Mouse (Mus musculus) midbrain, embryonic 13.5 days (tissue): ENCODE measurements at regions not wholly inside any gene's neighbourhood (a gene's known extent, or its start where the extent isn't known, plus 50 kb on each side); places are given as distances from the start of the nearest gene placed in this dataset.

Experiments used
- ATAC-seq: fragments of 200-750 bp; cut with Nextera tagmentation; 2 replicates; pipeline ENCODE4 v1.8.0; 2017; ENCODE audit warnings: mild to moderate bottlenecking, moderate TSS enrichment, moderate library complexity
- H3K27ac ChIP-seq: fragments of 300-500 bp; sonication (generic); 2 replicates; pipeline ENCODE4 v1.5.1; 2015; ENCODE audit warnings: inconsistent platforms, mild to moderate bottlenecking, moderate library complexity
- H3K27me3 ChIP-seq: fragments of 300-500 bp; sonication (generic); 2 replicates; pipeline ENCODE4 v1.6.1; 2015; ENCODE audit warnings: mild to moderate bottlenecking, inconsistent platforms
- H3K36me3 ChIP-seq: fragments of 300-500 bp; sonication (generic); 2 replicates; pipeline ENCODE4 v1.6.1; 2015; ENCODE audit warnings: mild to moderate bottlenecking, inconsistent platforms
- H3K4me1 ChIP-seq: fragments of 300-500 bp; sonication (generic); replicated peaks from 2 replicates; pipeline ENCODE4 v1.6.1; 2015; ENCODE audit warnings: inconsistent platforms
- H3K4me2 ChIP-seq: fragments of 300-500 bp; sonication (generic); replicated peaks from 2 replicates; pipeline ENCODE4 v1.6.1; 2015; ENCODE audit warnings: moderate library complexity, mild to moderate bottlenecking, inconsistent platforms
- H3K4me3 ChIP-seq: fragments of 300-500 bp; sonication (generic); replicated peaks from 2 replicates; pipeline ENCODE4 v1.5.1; 2015; ENCODE audit warnings: mild to moderate bottlenecking, inconsistent platforms
- H3K9ac ChIP-seq: fragments of 300-500 bp; sonication (generic); replicated peaks from 2 replicates; pipeline ENCODE4 v1.6.1; 2015; ENCODE audit warnings: mild to moderate bottlenecking, inconsistent platforms
- H3K9me3 ChIP-seq: fragments of 300-500 bp; sonication (generic); 2 replicates; pipeline ENCODE4 v1.6.1; 2016; ENCODE audit warnings: mild to moderate bottlenecking, inconsistent platforms
- WGBS: fragments of 180-500 bp; shearing (Covaris S2); methylation state at CpG from one replicate; pipeline ENCODE4 v1.1.7; 2015; 5-methylcytosine and 5-hydroxymethylcytosine counted together

GRCm38 (mm10) chr6:26033392-26033791, 224.3 kb upstream of the Pot1a start:
- Histone ChIP-seq H3K36me3 (no peaks in the 10 kb centered on the region), H3K9ac (no peak overlapping the region), H3K27ac (no peak overlapping the region), H3K4me2 (no peak overlapping the region), H3K27me3 (no peaks in the 10 kb centered on the region), H3K4me1 (no peaks in the 10 kb centered on the region), H3K9me3 (no peaks in the 10 kb centered on the region), H3K4me3 (no peak overlapping the region)
- no peak for ATAC-seq
- 75% methylated on average over 2 of the region's 2 CpGs for WGBS

DNA sequence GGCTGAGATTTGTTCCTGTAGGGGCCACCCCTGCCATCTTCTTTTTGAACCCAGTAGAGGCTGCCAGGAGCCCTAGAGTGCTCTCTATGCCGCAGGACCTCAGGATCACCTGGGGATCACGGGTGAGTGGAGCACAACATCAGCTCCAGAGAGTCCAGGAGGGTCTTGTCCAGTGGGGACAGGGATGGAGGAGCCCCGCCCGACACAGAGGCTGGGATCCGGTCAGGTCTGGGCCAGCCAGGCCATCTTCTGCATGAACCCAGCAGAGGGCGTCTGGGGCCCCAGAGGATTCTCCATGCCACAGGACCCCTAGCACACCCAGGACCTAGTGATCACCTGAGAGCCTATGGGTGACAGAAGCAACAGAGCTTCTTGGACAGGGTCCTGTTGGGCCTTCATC, 206.3 kb upstream of the Pot1a start:
- 0 out of 2 replicates have a peak, but pooled peaks have one; percentile 37 for ATAC-seq
- Histone ChIP-seq H3K9me3 (no peaks in the 10 kb centered on the region), H3K36me3 (no peaks in the 10 kb centered on the region), H3K4me3 (no peak overlapping the region), H3K4me1 (no peaks in the 10 kb centered on the region), H3K27ac (no peak overlapping the region), H3K4me2 (no peak overlapping the region), H3K27me3 (no peaks in the 10 kb centered on the region), H3K9ac (no peak overlapping the region)
- WGBS = 89% methylated on average over 6 of the region's 6 CpGs

GRCm38 (mm10) chr6:25994044-25994443, 185.0 kb upstream of the Pot1a start:
- Histone ChIP-seq H3K27ac (no peak overlapping the region), H3K4me1 (no peaks in the 10 kb centered on the region), H3K9me3 (no peaks in the 10 kb centered on the region), H3K4me2 (no peak overlapping the region), H3K9ac (no peak overlapping the region), H3K36me3 (no peaks in the 10 kb centered on the region), H3K4me3 (no peak overlapping the region), H3K27me3 (no peaks in the 10 kb centered on the region)
- 83% methylated on average over 1 of the region's 1 CpGs for WGBS
- no peak for ATAC-seq

GRCm38 (mm10) chr6:25978171-25978847, 169.3 kb upstream of the Pot1a start:
- Histone ChIP-seq H3K4me1 (no peaks in the 10 kb centered on the region), H3K9me3 (no peaks in the 10 kb centered on the region), H3K27ac (no peak overlapping the region), H3K27me3 (no peaks in the 10 kb centered on the region), H3K4me2 (no peak overlapping the region), H3K36me3 (no peaks in the 10 kb centered on the region), H3K4me3 (no peak overlapping the region), H3K9ac (no peak overlapping the region)
- ATAC-seq = no peak
- 78% methylated on average over 4 of the region's 4 CpGs for WGBS

DNA sequence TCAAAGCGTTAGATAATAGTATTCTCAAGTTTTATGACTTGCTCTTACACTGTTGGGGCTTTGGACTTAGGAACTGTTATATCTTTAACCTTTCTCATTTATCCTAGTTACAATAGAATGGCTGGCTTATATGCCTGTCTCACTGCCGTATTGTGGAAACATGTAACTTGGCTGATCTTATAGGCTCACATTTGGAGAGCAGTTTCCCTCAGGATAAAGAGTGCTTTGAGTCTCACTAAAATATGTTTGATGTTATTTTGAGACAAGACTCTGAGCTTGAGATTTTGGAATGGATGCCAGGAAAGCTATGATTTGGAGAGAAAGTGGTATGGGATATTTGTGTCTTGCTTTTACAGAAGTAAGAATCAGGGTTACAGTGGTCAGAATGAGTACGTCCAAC, 156.4 kb upstream of the Pot1a start:
- Histone ChIP-seq H3K4me1 (no peaks in the 10 kb centered on the region), H3K9me3 (no peaks in the 10 kb centered on the region), H3K27me3 (no peaks in the 10 kb centered on the region), H3K4me3 (no peak overlapping the region), H3K27ac (no peak overlapping the region), H3K36me3 (no peaks in the 10 kb centered on the region), H3K4me2 (no peak overlapping the region), H3K9ac (no peak overlapping the region)
- WGBS = 82% methylated on average over 3 of the region's 3 CpGs
- no peak for ATAC-seq

DNA sequence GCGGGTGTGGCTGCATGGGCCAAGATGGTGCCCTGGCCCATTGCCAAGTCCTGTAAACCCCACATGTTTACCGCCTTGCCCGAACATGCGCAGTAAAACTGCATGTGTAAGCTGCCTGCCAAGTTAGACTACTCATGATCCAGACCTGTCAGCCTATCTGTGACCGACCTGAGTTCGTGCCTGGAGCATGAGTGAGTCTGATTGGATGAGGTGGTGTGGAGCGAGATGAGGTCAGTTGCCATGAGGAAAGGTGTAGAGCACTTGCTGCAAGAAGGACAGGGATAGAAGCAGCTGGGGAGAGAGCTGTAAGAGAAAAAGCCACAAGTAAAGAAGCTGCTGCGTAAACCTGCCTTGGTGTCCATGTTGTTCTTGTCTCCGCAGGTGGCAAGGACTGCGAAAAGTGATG, 122.1 kb upstream of the Pot1a start:
- no peak for ATAC-seq

DNA sequence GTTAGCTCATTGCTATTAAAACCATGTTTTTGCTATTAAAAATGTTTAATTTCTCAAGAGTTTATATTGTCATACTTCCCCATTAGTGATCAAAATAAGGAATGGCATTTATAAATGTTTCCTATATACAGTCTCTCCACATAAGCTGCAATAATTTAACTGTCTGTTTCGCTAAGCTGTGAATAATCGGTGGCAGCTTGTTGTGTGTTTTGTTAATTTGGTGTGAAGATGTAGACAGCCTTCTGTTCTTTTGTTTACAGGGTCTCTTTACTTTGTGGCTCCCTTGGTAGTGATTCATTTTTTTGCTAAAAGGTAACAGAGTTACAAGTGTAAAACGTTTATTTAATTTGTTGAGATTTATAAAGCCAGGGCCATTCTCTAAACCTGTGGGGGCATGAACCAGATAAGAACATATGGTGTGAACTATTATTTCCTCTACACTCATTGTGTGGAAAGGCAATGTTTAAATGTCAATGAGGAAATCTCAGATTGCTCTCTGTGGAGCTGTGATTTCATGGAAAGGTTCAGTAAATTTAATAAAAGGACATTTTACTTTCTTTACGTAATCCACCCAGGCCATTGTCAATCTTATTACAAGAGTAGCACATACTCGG, 108.9 kb upstream of the Pot1a start:
- no peak for ATAC-seq

More for the DNA sequence above, 122.1 kb upstream of the Pot1a start:
- no peaks in the 10 kb centered on the region for H3K27me3 ChIP-seq
- H3K27ac ChIP-seq = no peak overlapping the region
- no peaks in the 10 kb centered on the region for H3K4me1 ChIP-seq
- no peak overlapping the region for H3K9ac ChIP-seq
- WGBS = 94% methylated on average over 10 of the region's 10 CpGs
- H3K4me3 ChIP-seq = no peak overlapping the region
- H3K9me3 ChIP-seq = no peaks in the 10 kb centered on the region
- no peaks in the 10 kb centered on the region for H3K36me3 ChIP-seq
- H3K4me2 ChIP-seq = no peak overlapping the region

GRCm38 (mm10) chr6:25914122-25914521, 105.1 kb upstream of the Pot1a start:
- WGBS = 92% methylated on average over 2 of the region's 2 CpGs
- H3K27me3 ChIP-seq = no peaks in the 10 kb centered on the region

More for the DNA sequence above, 108.9 kb upstream of the Pot1a start:
- H3K4me1 ChIP-seq = no peaks in the 10 kb centered on the region
- no peaks in the 10 kb centered on the region for H3K36me3 ChIP-seq
- no peak overlapping the region for H3K9ac ChIP-seq
- H3K27me3 ChIP-seq = no peaks in the 10 kb centered on the region
- no peaks in the 10 kb centered on the region for H3K9me3 ChIP-seq
- 58% methylated on average over 5 of the region's 5 CpGs for WGBS
- no peak overlapping the region for H3K27ac ChIP-seq
- no peak overlapping the region for H3K4me3 ChIP-seq
- no peak overlapping the region for H3K4me2 ChIP-seq

DNA sequence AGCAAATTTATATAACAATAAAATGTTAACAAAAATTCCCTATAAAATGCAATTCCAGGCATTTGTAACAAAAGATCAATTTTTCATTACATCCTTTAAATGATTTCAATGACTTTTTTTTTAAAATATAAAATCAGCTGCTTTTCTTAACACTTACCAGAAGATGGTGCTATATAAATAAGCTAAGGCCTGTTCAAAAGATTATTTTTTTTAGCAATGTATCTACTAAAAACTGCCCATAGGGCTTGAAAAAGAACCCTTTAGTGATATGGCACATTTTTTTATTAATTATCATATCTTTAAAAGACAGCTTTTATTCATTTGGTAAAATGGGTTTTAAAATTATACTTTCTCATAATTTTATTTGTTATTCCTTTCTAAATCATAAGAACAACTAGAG, 90.9 kb upstream of the Pot1a start:
- no peak overlapping the region for H3K4me2 ChIP-seq
- no peaks in the 10 kb centered on the region for H3K4me1 ChIP-seq
- no peak overlapping the region for H3K9ac ChIP-seq
- no peak for ATAC-seq
- H3K9me3 ChIP-seq = no peaks in the 10 kb centered on the region
- H3K36me3 ChIP-seq = no peaks in the 10 kb centered on the region
- H3K27me3 ChIP-seq = no peaks in the 10 kb centered on the region
- H3K4me3 ChIP-seq = no peak overlapping the region
- H3K27ac ChIP-seq = no peak overlapping the region

More at GRCm38 (mm10) chr6:25914122-25914521, 105.1 kb upstream of the Pot1a start:
- Histone ChIP-seq H3K4me1 (no peaks in the 10 kb centered on the region), H3K36me3 (no peaks in the 10 kb centered on the region), H3K4me3 (no peak overlapping the region), H3K9me3 (no peaks in the 10 kb centered on the region), H3K9ac (no peak overlapping the region), H3K27ac (no peak overlapping the region), H3K4me2 (no peak overlapping the region)
- no peak for ATAC-seq

DNA sequence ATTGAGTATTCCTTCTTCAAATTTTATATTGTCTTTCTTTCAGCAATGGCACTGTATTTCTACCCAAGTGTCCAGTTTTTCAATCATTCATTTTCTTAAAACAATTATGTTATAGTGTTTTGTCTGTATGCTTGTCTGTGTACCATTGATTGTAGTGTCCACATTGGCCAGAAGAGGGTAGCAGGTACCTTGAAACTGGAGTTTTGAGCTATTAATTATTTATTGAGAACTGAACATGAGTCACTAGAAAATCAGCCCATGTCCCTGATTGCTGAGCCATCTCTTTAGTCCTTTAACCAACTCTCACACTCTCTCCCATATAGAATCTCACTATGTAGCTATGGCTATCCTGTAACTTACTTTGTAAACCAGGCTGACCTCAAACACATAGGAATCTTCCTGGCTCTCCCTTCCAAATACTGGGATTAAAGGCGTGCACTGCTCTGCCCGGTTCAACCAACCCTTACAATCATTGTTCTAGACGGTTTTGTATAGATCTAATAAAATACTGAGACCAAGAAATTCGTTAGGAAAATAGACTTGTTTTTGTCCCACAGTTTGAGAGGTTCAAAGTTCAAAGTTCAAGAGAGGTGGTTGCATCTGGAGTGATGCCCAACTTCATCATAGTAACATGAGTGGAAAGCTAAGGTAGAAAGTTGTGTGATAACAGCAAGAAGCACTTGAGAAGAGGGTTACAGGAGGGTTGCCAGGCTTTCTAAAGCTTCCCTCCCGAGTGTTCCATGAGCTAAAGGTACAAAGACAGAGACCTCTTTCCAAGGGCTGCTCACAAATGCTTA, 85.6 kb upstream of the Pot1a start:
- no peak for ATAC-seq
- Histone ChIP-seq H3K4me3 (no peak overlapping the region), H3K9ac (no peak overlapping the region), H3K4me1 (no peaks in the 10 kb centered on the region), H3K4me2 (no peak overlapping the region), H3K9me3 (no peaks in the 10 kb centered on the region), H3K27me3 (no peaks in the 10 kb centered on the region), H3K36me3 (no peaks in the 10 kb centered on the region), H3K27ac (no peak overlapping the region)
- WGBS = 68% methylated on average over 5 of the region's 5 CpGs

DNA sequence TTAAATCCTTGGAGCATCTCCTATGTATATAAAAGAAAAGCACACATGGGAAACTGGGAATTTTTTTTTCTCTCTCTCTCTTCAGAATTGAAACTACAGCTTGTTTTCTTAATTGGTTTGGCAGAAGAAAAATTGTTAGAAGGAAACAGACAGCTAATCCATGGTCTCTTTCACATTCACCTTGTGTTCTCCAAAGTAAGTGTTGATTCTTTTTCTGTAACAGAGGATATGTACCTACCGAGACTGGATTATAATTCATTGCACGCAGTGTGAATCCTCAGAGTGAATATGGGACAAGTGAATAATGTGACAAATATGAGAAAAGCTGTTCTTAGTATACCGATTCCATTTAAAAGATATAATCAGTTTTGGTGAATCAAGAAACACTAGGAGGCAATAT, 58.9 kb upstream of the Pot1a start:
- Histone ChIP-seq H3K4me3 (no peak overlapping the region), H3K9ac (no peak overlapping the region), H3K36me3 (no peaks in the 10 kb centered on the region), H3K4me2 (no peak overlapping the region), H3K4me1 (no peaks in the 10 kb centered on the region), H3K27ac (no peak overlapping the region), H3K27me3 (no peaks in the 10 kb centered on the region), H3K9me3 (no peaks in the 10 kb centered on the region)
- WGBS = 76% methylated on average over 3 of the region's 3 CpGs
- no peak for ATAC-seq
